In genomic region chr14:105498155-105498906, GRCm38 (mm10) we compare ENCODE assay signal across 12 mouse cellular contexts.
DNase-seq lines count a peak whose midpoint lies in the region; ATAC-seq and TF ChIP-seq lines count a peak whose summit lies in the region.
"Had no signal": no experiment of that assay in that cellular context is flagged by ENCODE, and none has a peak within 500 bp of the region (broad histone marks: within the 10 kb centered on the region; RNA-seq: fewer than 3 reads in every experiment).

No protein-coding gene starts in this region.

- peak; percentile 83 for ATAC-seq in heart, embryonic 12.5 days (ENCODE audit: insufficient number of reproducible peaks, low FRiP score)
- 0 out of 2 replicates have a peak, but pooled peaks have one; percentile 10 for ATAC-seq in hindbrain, postnatal 0 days

- no peaks in the 10 kb centered on the region for H3K36me3 ChIP-seq in heart, embryonic 12.5 days
- H3K36me3 ChIP-seq in hindbrain, postnatal 0 days (ENCODE audit: insufficient read depth, low read length) = no peaks in the 10 kb centered on the region

- no peak overlapping the region for H3K4me2 ChIP-seq in heart, embryonic 12.5 days
- no peak overlapping the region for H3K4me2 ChIP-seq in hindbrain, postnatal 0 days (ENCODE audit: low read depth, low read length)

- peak overlapping the region; percentile 66 for H3K27ac ChIP-seq in heart, embryonic 12.5 days (ENCODE audit: poor library complexity, severe bottlenecking)
- H3K27ac ChIP-seq in hindbrain, postnatal 0 days = no peak overlapping the region
- H3K27ac ChIP-seq: stomach, postnatal 0 days had no signal

- intact Hi-C loops in heart, postnatal 25 days (cut with DNase I) = no loop called here
- intact Hi-C loops in left cerebral cortex, postnatal 14 days (cut with DNase I) = loop anchor here (5.0 kb wide), 3 partner anchors 69 to 219 kb away; no protein-coding TSS in a partner anchor

- H3K9ac ChIP-seq in heart, embryonic 12.5 days = no peak overlapping the region
- no peak overlapping the region for H3K9ac ChIP-seq in hindbrain, postnatal 0 days (replicated peaks; ENCODE audit: low read length)
- H3K9ac ChIP-seq: liver, postnatal 0 days had no signal

- no peak for TF ChIP-seq CTCF in brain, embryonic 14.5 days (IDR thresholded peaks at IDR 0.05; ENCODE audit: borderline replicate concordance, extremely low read depth, insufficient read depth, insufficient read length)
- TF ChIP-seq CTCF in hindbrain, postnatal 0 days (IDR thresholded peaks at IDR 0.05; ENCODE audit: low read depth) = no peak

- H3K27me3 ChIP-seq in heart, embryonic 12.5 days (replicated peaks) = no peaks in the 10 kb centered on the region
- H3K27me3 ChIP-seq in hindbrain, postnatal 0 days (ENCODE audit: insufficient read depth, low read length) = no peaks in the 10 kb centered on the region
- H3K27me3 ChIP-seq: CH12.LX had no signal

- H3K4me3 ChIP-seq in heart, embryonic 12.5 days = no peak overlapping the region
- H3K4me3 ChIP-seq in hindbrain, postnatal 0 days (ENCODE audit: low read length) = no peak overlapping the region

- H3K9me3 ChIP-seq in heart, embryonic 12.5 days (replicated peaks) = no peaks in the 10 kb centered on the region
- no peaks in the 10 kb centered on the region for H3K9me3 ChIP-seq in hindbrain, postnatal 0 days (ENCODE audit: low read length)

- 51% methylated on average over 10 of the region's 10 CpGs for WGBS in heart, embryonic 12.5 days
- 51% methylated on average over 10 of the region's 10 CpGs for WGBS in hindbrain, postnatal 0 days

- DNase-seq in heart, postnatal 25 days (ENCODE audit: low spot score) = no peak
- peak; percentile 23 to 67 for DNase-seq in left cerebral cortex, postnatal 14 days (ENCODE audit: low spot score in 2 of 2)
- no peak for DNase-seq in left cerebral cortex, adult 11 months (ENCODE audit: low spot score)
- peak; percentile 71 for DNase-seq in brain, embryonic 14.5 days (ENCODE audit: low read depth)
- peak; percentile 32 for DNase-seq in hindbrain, postnatal 0 days (ENCODE audit: low spot score)
- no peak for DNase-seq in spleen, postnatal 10 days (ENCODE audit: low spot score in 2 of 2)
- no peak for DNase-seq in gastrocnemius, adult 18-20 months (ENCODE audit: low spot score)
- DNase-seq: kidney, adult 8-10 months; liver, postnatal 0 days had no signal

- no peak for TF ChIP-seq POLR2A in brain, embryonic 14.5 days (IDR thresholded peaks at IDR 0.05; ENCODE audit: borderline replicate concordance, extremely low read depth, insufficient read depth, insufficient read length, poor library complexity, severe bottlenecking)

- H3K4me1 ChIP-seq in heart, embryonic 12.5 days (replicated peaks) = peaks cover 32% of the 10 kb centered on the region
- peaks cover 28% of the 10 kb centered on the region for H3K4me1 ChIP-seq in hindbrain, postnatal 0 days (ENCODE audit: insufficient read depth, low read length)

Comparison
In these comparisons a context has a peak if more than half of its experiments do, and no peak if none do; other contexts are left out.
1. DNase-seq: peak in left cerebral cortex, postnatal 14 days (2 of 2), brain, embryonic 14.5 days (single experiment) and hindbrain, postnatal 0 days (single experiment); none in heart, postnatal 25 days (single experiment), left cerebral cortex, adult 11 months (single experiment), spleen, postnatal 10 days (0 of 2) and gastrocnemius, adult 18-20 months (single experiment).